Mouse (Mus musculus) testis, adult 2 months (tissue): ENCODE results near the gene Slc43a2. TPM values are rescaled to one million over a fixed set of nuclear protein-coding genes. Genes with fewer than 3 reads are reported as not detected.

Experiments
- H3K27ac ChIP-seq: fragments of 200-500 bp; 2 replicates; pipeline ENCODE4 v1.5.1; 2012; ENCODE audit warnings: low read depth, low read length; ENCODE audit not compliant: control insufficient read depth, insufficient read depth
- H3K27me3 ChIP-seq: fragments of 200-500 bp; 2 replicates; pipeline ENCODE4 v1.6.1; 2012; ENCODE audit warnings: mild to moderate bottlenecking, low read length, moderate library complexity; ENCODE audit not compliant: control insufficient read depth, insufficient read depth
- H3K36me3 ChIP-seq: fragments of 200-500 bp; 2 replicates; pipeline ENCODE4 v1.6.1; 2012; ENCODE audit warnings: mild to moderate bottlenecking, low read length; ENCODE audit not compliant: control insufficient read depth, insufficient read depth
- H3K4me1 ChIP-seq: fragments of 200-500 bp; 2 replicates; pipeline ENCODE4 v1.6.1; 2012; ENCODE audit warnings: low read length; ENCODE audit not compliant: control insufficient read depth, insufficient read depth
- H3K4me3 ChIP-seq: fragments of 200-500 bp; 2 replicates; pipeline ENCODE4 v1.5.1; 2012; ENCODE audit warnings: low read depth, mild to moderate bottlenecking, low read length, moderate library complexity, mixed read lengths; ENCODE audit not compliant: control insufficient read depth
- CTCF ChIP-seq: fragments of 200-500 bp; IDR thresholded peaks from 2 replicates; pipeline ENCODE4 v1.5.1; 2012; ENCODE audit warnings: low read depth, mild to moderate bottlenecking, inconsistent platforms, low read length, moderate library complexity; ENCODE audit not compliant: control insufficient read depth, insufficient read depth, insufficient replicate concordance
- POLR2A ChIP-seq: fragments of 200-500 bp; IDR thresholded peaks from 2 replicates; pipeline ENCODE4 v1.6.1; 2012; ENCODE audit warnings: low read depth, mild to moderate bottlenecking, inconsistent platforms, low read length, moderate library complexity; ENCODE audit not compliant: control insufficient read depth
- polyA plus RNA-seq: library from polyadenylated mRNA; depleted of rRNA; stranded (reverse); fragments of >200 nt; gene quantifications from 2 replicates; pipeline ENCODE4 v1.2.3, GENCODE M21; 2012

Gene Slc43a2
- polyA plus RNA-seq, 1 experiment = 27.1 TPM

GRCm38 (mm10) chr11:75515186-75515585, 16.3 kb upstream of the Slc43a2 start:
- Histone ChIP-seq H3K36me3 (no peaks in the 10 kb centered on the region), H3K4me3 (no peak overlapping the region), H3K27me3 (no peaks in the 10 kb centered on the region), H3K4me1 (peaks cover 8% of the 10 kb centered on the region), H3K27ac (no peak overlapping the region)
- no peak for TF ChIP-seq CTCF
- no peak for TF ChIP-seq POLR2A

DNA sequence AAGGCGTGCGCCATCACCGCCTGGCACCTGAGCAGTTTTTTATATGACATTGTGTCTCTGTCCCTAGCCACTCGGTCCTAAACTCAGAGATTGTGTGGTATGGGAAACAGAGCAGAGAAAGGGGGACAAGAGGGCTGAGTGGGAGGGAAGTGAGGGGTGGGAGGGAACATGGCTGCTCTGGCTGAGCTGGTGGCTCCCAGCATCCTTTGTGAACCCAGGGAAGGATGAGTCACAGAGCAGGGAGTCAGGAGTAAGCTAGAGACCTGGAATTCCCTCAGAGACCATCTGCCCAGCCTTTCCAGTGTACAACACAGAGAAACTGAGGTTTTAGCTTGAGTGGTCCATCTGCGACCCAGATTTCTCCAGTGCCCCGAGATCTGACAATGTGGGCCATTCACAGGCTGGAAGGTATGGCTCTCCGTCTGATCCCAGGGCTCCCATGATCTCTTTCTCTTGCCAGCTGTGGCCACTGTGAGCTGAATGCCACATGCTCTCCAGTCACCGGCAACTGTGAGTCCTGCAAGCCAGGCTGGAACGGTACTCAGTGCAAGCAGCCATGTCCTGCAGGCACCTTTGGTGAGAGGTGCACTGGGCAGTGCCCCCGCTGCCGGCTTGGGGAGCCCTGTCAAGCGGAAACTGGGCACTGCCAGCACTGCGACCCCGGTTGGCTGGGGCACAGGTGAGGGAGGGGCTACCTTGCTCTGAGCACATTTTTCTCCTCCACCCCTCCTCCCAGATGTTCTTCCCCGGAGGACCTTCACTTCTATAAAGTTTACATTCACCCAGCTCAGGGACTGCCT, 11.5 kb upstream of the Slc43a2 start:
- no peak for TF ChIP-seq POLR2A
- TF ChIP-seq CTCF = no peak
- Histone ChIP-seq H3K4me3 (no peak overlapping the region), H3K36me3 (no peaks in the 10 kb centered on the region)

GRCm38 (mm10) chr11:75521609-75522008, 9.9 kb upstream of the Slc43a2 start:
- H3K4me3 ChIP-seq = no peak overlapping the region
- no peaks in the 10 kb centered on the region for H3K27me3 ChIP-seq
- peaks cover 4% of the 10 kb centered on the region; the same call in 1 of the 2 replicates for H3K4me1 ChIP-seq
- no peaks in the 10 kb centered on the region for H3K36me3 ChIP-seq
- TF ChIP-seq CTCF = no peak
- no peak for TF ChIP-seq POLR2A
- H3K27ac ChIP-seq = no peak overlapping the region

More for the DNA sequence above, 11.5 kb upstream of the Slc43a2 start:
- H3K27me3 ChIP-seq = no peaks in the 10 kb centered on the region
- no peak overlapping the region for H3K27ac ChIP-seq
- peaks cover 4% of the 10 kb centered on the region for H3K4me1 ChIP-seq

- Histone ChIP-seq H3K27ac (no peak overlapping the region), H3K27me3 (no peaks in the 10 kb centered on the region), H3K4me1 (peaks cover 4% of the 10 kb centered on the region; the same call in 1 of the 2 replicates), H3K36me3 (no peaks in the 10 kb centered on the region), H3K4me3 (no peak overlapping the region)
- TF ChIP-seq POLR2A = no peak
- no peak for TF ChIP-seq CTCF
Observed at GRCm38 (mm10) chr11:75522793-75523192, 8.7 kb upstream of the Slc43a2 start.

- no peak for TF ChIP-seq CTCF
- TF ChIP-seq POLR2A = no peak
- H3K4me1 ChIP-seq = peaks cover 9% of the 10 kb centered on the region; the same call in 1 of the 2 replicates
- H3K27ac ChIP-seq = no peak overlapping the region
- no peak overlapping the region for H3K4me3 ChIP-seq
- no peaks in the 10 kb centered on the region for H3K27me3 ChIP-seq
- no peaks in the 10 kb centered on the region for H3K36me3 ChIP-seq
Observed at GRCm38 (mm10) chr11:75525531-75526125, 5.9 kb upstream of the Slc43a2 start.

DNA sequence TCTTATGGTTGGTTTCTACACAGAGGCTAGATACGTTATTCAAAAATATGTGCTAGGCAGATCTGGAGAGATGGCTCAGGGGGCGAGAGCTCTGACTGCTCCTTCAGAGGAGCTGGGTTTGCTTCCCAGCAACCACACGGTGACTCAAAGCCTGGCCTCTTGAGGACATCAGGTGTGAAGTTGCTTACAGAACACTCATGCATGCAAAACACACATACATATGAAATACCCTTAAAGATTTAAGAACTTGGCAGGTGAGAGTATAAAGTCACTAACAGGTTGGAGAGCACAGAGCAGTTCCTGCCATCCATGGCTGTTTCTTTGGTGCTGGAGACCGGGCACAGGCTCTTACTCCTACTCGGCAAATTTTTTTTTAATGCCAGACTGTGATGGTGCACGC, 4.6 kb upstream of the Slc43a2 start:
- Histone ChIP-seq H3K27me3 (no peaks in the 10 kb centered on the region), H3K27ac (no peak overlapping the region), H3K36me3 (no peaks in the 10 kb centered on the region), H3K4me3 (no peak overlapping the region), H3K4me1 (peaks cover 10% of the 10 kb centered on the region; the same call in 1 of the 2 replicates)
- TF ChIP-seq POLR2A (no peak), CTCF (no peak)

- H3K4me1 ChIP-seq = peaks cover 20% of the 10 kb centered on the region
- no peak overlapping the region for H3K27ac ChIP-seq
- no peaks in the 10 kb centered on the region for H3K27me3 ChIP-seq
- TF ChIP-seq POLR2A = no peak
- no peak for TF ChIP-seq CTCF
- H3K4me3 ChIP-seq = peak overlapping the region; percentile 100
- H3K36me3 ChIP-seq = 0 out of 2 replicates have a peak, but pooled peaks cover 1% of the 10 kb centered on the region
Observed at GRCm38 (mm10) chr11:75529771-75530170, 1.7 kb upstream of the Slc43a2 start.
